Mouse (Mus musculus): Measurements from ENCODE around the gene Olfr414. TPM values are rescaled to one million over a fixed set of nuclear protein-coding genes. Genes with fewer than 3 reads are reported as not detected.
A peak's percentile ranks its signal among the peaks of the same experiment; 100 is the strongest.

The Olfr414 gene
- polyA plus RNA-seq, 1 experiment from 2014 or later = not detected

GRCm38 (mm10) chr1:174465385-174465784 lies 41.5 kb downstream of the Olfr414 start:
- Histone ChIP-seq H3K9ac (replicated peaks; ENCODE audit: low read depth, low read length) (no peak overlapping the region), H3K4me1 (ENCODE audit: control insufficient read depth, insufficient read depth, low read length) (no peaks in the 10 kb centered on the region), H3K27ac (ENCODE audit: low read depth, low read length) (no peak overlapping the region), H3K27me3 (ENCODE audit: control insufficient read depth, insufficient read depth, low read length) (no peaks in the 10 kb centered on the region), H3K36me3 (ENCODE audit: control insufficient read depth, insufficient read depth, low read length) (no peaks in the 10 kb centered on the region), H3K4me2 (ENCODE audit: low read depth, low read length) (no peak overlapping the region), H3K9me3 (ENCODE audit: control insufficient read depth, low read length) (no peaks in the 10 kb centered on the region), H3K4me3 (ENCODE audit: low read depth, low read length) (no peak overlapping the region)
- no peak for ATAC-seq (ENCODE audit: low read depth)
- 88% methylated on average over 3 of the region's 3 CpGs for WGBS

DNA sequence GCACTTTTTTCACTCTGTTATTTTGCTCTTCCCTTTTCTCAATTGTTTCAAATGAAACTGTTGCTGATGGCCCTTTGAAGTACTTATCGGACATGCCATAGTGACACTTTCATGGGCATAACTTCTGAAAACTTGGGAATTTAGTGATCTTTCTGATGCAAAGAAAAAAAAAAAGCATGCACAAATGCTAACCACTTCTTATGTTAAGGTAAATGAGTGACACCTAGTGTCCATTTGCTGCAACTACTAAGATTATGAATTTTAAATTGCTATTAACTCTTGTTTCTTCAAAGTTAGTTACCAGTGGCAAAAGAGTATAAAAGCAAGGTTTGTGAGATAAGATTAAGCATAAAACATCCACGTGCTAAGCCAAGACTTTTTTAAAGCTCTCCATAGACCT lies 42.4 kb downstream of the Olfr414 start:
- no peak overlapping the region for H3K4me2 ChIP-seq (ENCODE audit: low read depth, low read length)
- 44% methylated on average over 2 of the region's 2 CpGs for WGBS
- H3K27me3 ChIP-seq (ENCODE audit: control insufficient read depth, insufficient read depth, low read length) = no peaks in the 10 kb centered on the region
- no peaks in the 10 kb centered on the region for H3K9me3 ChIP-seq (ENCODE audit: control insufficient read depth, low read length)
- ATAC-seq (ENCODE audit: low read depth) = no peak
- H3K4me1 ChIP-seq (ENCODE audit: control insufficient read depth, insufficient read depth, low read length) = no peaks in the 10 kb centered on the region
- no peak overlapping the region for H3K9ac ChIP-seq (replicated peaks; ENCODE audit: low read depth, low read length)
- H3K27ac ChIP-seq (ENCODE audit: low read depth, low read length) = no peak overlapping the region
- no peak overlapping the region for H3K4me3 ChIP-seq (ENCODE audit: low read depth, low read length)
- no peaks in the 10 kb centered on the region for H3K36me3 ChIP-seq (ENCODE audit: control insufficient read depth, insufficient read depth, low read length)

GRCm38 (mm10) chr1:174469736-174470135 lies 45.9 kb downstream of the Olfr414 start:
- Histone ChIP-seq H3K9me3 (ENCODE audit: control insufficient read depth, low read length) (no peaks in the 10 kb centered on the region), H3K4me2 (ENCODE audit: low read depth, low read length) (no peak overlapping the region), H3K27me3 (ENCODE audit: control insufficient read depth, insufficient read depth, low read length) (no peaks in the 10 kb centered on the region), H3K27ac (ENCODE audit: low read depth, low read length) (no peak overlapping the region), H3K36me3 (ENCODE audit: control insufficient read depth, insufficient read depth, low read length) (no peaks in the 10 kb centered on the region), H3K4me3 (ENCODE audit: low read depth, low read length) (no peak overlapping the region), H3K9ac (replicated peaks; ENCODE audit: low read depth, low read length) (no peak overlapping the region), H3K4me1 (ENCODE audit: control insufficient read depth, insufficient read depth, low read length) (no peaks in the 10 kb centered on the region)
- ATAC-seq (ENCODE audit: low read depth) = peak; percentile 91
- WGBS = 5% methylated on average over 6 of the region's 6 CpGs

DNA sequence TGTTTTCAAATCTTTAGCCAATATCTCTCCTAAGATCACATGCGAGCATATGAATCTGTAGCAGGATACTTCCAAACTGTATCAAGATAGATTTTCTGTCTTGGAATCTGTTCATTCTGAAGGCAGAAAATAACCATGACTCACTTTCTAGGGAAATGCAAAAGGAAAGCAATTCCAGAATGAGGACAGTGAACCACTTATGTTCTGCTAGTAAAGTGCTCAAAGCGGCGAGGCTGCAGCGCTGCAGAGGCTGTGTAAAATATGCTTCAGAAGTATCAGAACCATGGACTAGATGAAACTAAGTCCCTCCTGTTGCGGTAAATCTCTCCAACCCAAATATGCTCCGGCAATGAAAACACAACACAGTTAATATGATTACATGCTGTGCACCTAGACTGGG lies 58.7 kb downstream of the Olfr414 start:
- no peak for ATAC-seq (ENCODE audit: low read depth)
- Histone ChIP-seq H3K9ac (replicated peaks; ENCODE audit: low read depth, low read length) (no peak overlapping the region), H3K4me2 (ENCODE audit: low read depth, low read length) (no peak overlapping the region), H3K4me1 (ENCODE audit: control insufficient read depth, insufficient read depth, low read length) (no peaks in the 10 kb centered on the region), H3K27me3 (ENCODE audit: control insufficient read depth, insufficient read depth, low read length) (no peaks in the 10 kb centered on the region), H3K4me3 (ENCODE audit: low read depth, low read length) (no peak overlapping the region), H3K36me3 (ENCODE audit: control insufficient read depth, insufficient read depth, low read length) (no peaks in the 10 kb centered on the region), H3K27ac (ENCODE audit: low read depth, low read length) (no peak overlapping the region), H3K9me3 (ENCODE audit: control insufficient read depth, low read length) (no peaks in the 10 kb centered on the region)
- WGBS = 93% methylated on average over 6 of the region's 6 CpGs

Other genes starting within 250 kb of the Olfr414 start
- gene Olfr419, start 172.0 kb upstream of the Olfr414 start, polyA plus RNA-seq (2014; fragmentation: Nextera tagmentation; extraction: Ambion mirVana) = not detected in 2 replicates
- not detected in 2 replicates for gene Mptx1, start 93.5 kb upstream of the Olfr414 start, polyA plus RNA-seq (2014; fragmentation: Nextera tagmentation; extraction: Ambion mirVana)
- gene Olfr417, start 58.9 kb upstream of the Olfr414 start, polyA plus RNA-seq (2014; fragmentation: Nextera tagmentation; extraction: Ambion mirVana) = not detected in 2 replicates
- gene Olfr248, start 33.0 kb upstream of the Olfr414 start, polyA plus RNA-seq (2014; fragmentation: Nextera tagmentation; extraction: Ambion mirVana) = not detected in 2 replicates
- gene Olfr220, start 18.0 kb downstream of the Olfr414 start, polyA plus RNA-seq (2014; fragmentation: Nextera tagmentation; extraction: Ambion mirVana) = not detected in 2 replicates
- 11.1 and 14.5 TPM in 2 replicates for gene Fmn2, start 77.8 kb downstream of the Olfr414 start, polyA plus RNA-seq (2014; fragmentation: Nextera tagmentation; extraction: Ambion mirVana)